Mouse (Mus musculus) kidney, embryonic 14.5 days (tissue): ENCODE results near the gene Prkd3. TPM values are rescaled to one million over a fixed set of nuclear protein-coding genes. Genes with fewer than 3 reads are reported as not detected.

Source experiments
- ATAC-seq: fragments of 200-750 bp; cut with Nextera tagmentation; 2 replicates; pipeline ENCODE4 v1.8.0; 2017; ENCODE audit warnings: moderate number of reproducible peaks, mild to moderate bottlenecking, moderate TSS enrichment, moderate library complexity; ENCODE audit not compliant: low FRiP score, low TSS enrichment
- H3K27ac ChIP-seq: fragments of 300-500 bp; sonication (generic); 2 replicates; pipeline ENCODE4 v1.5.1; 2014; ENCODE audit warnings: low read depth, mild to moderate bottlenecking, low read length, moderate library complexity, mixed read lengths
- H3K27me3 ChIP-seq: fragments of 300-500 bp; sonication (generic); 2 replicates; pipeline ENCODE4 v1.6.1; 2014; ENCODE audit warnings: mild to moderate bottlenecking, low read length; ENCODE audit not compliant: control insufficient read depth, insufficient read depth
- H3K36me3 ChIP-seq: fragments of 300-500 bp; sonication (generic); 2 replicates; pipeline ENCODE4 v1.6.1; 2014; ENCODE audit warnings: low read length, mixed read lengths; ENCODE audit not compliant: control insufficient read depth, insufficient read depth
- H3K4me1 ChIP-seq: fragments of 300-500 bp; sonication (generic); 2 replicates; pipeline ENCODE4 v1.6.1; 2014; ENCODE audit warnings: low read length, mixed read lengths; ENCODE audit not compliant: control insufficient read depth, insufficient read depth
- H3K4me2 ChIP-seq: fragments of 300-500 bp; sonication (generic); replicated peaks from 2 replicates; pipeline ENCODE4 v1.6.1; 2014; ENCODE audit warnings: low read depth, mild to moderate bottlenecking, low read length
- H3K4me3 ChIP-seq: fragments of 300-500 bp; sonication (generic); 2 replicates; pipeline ENCODE4 v1.5.1; 2014; ENCODE audit warnings: mild to moderate bottlenecking, low read length
- H3K9ac ChIP-seq: fragments of 300-500 bp; sonication (generic); 2 replicates; pipeline ENCODE4 v1.6.1; 2014; ENCODE audit warnings: low read depth, mild to moderate bottlenecking, low read length, moderate library complexity
- H3K9me3 ChIP-seq: fragments of 300-500 bp; sonication (generic); 2 replicates; pipeline ENCODE4 v1.6.1; 2016; ENCODE audit warnings: low read length; ENCODE audit not compliant: control insufficient read depth
- WGBS: fragments of 180-500 bp; shearing (Covaris S2); extraction: QIAGEN DNeasy Blood & Tissue Kit; methylation state at CpG from one replicate; pipeline ENCODE4 v1.1.7; 2014; 5-methylcytosine and 5-hydroxymethylcytosine counted together
- polyA plus RNA-seq: library from polyadenylated mRNA; unstranded; fragments of >200 nt; fragmentation: Nextera tagmentation; extraction: Ambion mirVana; gene quantifications from 2 replicates; pipeline ENCODE4 v1.2.1, GENCODE M21; 2014

The Prkd3 gene
- polyA plus RNA-seq, 1 experiment from 2014 or later = 45.0 TPM

DNA sequence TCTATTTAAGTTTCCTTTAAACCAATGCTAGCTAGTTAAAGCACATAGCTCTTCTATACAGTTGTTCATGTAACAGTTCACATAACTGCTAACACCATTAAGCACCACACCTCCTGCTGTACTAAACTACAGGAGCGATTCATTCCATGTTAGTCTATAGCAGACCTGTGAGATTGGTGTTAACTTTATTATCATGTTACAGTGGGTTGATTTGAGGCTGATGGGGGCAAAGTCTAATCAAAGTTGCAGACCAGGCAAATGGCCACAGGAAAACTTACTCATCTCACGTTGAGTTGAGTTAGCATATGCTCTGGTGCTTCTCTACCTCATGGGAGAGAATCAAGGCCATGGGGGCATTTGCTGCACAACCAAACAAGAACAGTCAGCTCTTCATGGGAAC is 111.2 kb downstream of the Prkd3 start:
- Histone ChIP-seq H3K27ac (no peak overlapping the region), H3K9ac (no peak overlapping the region), H3K4me1 (no peaks in the 10 kb centered on the region), H3K4me2 (no peak overlapping the region), H3K27me3 (no peaks in the 10 kb centered on the region), H3K36me3 (no peaks in the 10 kb centered on the region), H3K9me3 (no peaks in the 10 kb centered on the region), H3K4me3 (no peak overlapping the region)
- no peak for ATAC-seq
- WGBS = 70% methylated on average over 2 of the region's 2 CpGs

DNA sequence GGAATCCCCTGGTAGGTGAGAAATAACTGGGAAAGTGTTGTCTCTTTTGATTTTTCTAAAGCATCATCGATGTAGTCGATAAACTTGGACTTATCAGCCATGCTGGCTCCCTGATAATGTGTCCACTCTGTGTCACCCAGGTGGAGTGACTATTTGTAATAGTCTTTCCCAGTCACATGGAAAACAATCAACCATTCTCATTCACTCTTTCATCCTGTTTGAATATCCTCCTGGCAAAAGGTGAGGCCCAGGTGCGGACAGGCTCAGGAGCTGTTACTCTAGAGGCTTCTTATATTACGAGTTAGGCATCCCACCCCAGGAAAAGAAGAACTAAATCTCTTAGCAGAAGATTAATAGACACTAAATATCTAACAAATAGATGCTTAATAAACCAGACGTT is 113.7 kb downstream of the Prkd3 start, which contains the start of gene Sult6b1:
Gene Sult6b1 (minus strand): TSS at position 101 of the 400 bp plus-strand sequence.
- H3K36me3 ChIP-seq = no peaks in the 10 kb centered on the region
- H3K9me3 ChIP-seq = no peaks in the 10 kb centered on the region
- no peak for ATAC-seq
- H3K4me3 ChIP-seq = no peak within 1 kb of the TSS
- no peak within 1 kb of the TSS for H3K27ac ChIP-seq
- H3K4me1 ChIP-seq = no peaks in the 10 kb centered on the region
- no peaks in the 10 kb centered on the region for H3K27me3 ChIP-seq
- 78% methylated on average over 5 of the region's 5 CpGs for WGBS
- H3K9ac ChIP-seq = no peak within 1 kb of the TSS
- H3K4me2 ChIP-seq = no peak within 1 kb of the TSS

DNA sequence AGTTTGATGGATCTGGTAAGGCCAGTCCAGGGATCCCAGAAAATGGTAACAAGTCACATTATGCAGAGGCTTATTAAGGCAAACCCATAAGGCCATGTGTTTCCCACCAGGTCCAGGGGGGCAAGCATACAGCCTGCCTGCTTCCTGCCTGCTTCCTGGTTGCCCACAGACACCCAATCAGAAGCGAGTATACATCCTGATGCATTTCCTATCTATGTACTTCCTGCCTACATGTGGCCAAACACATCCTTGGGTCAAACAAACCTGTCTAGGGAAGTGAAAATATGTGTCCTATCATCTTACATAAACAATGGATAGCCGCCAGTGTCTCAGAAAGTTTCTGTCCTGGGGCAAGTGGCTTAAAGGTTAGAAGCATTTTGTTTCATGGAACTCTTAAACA is 117.5 kb downstream of the Prkd3 start:
- no peak overlapping the region for H3K9ac ChIP-seq
- H3K27me3 ChIP-seq = no peaks in the 10 kb centered on the region
- H3K36me3 ChIP-seq = no peaks in the 10 kb centered on the region
- WGBS = 65% methylated on average over 2 of the region's 2 CpGs
- no peak overlapping the region for H3K27ac ChIP-seq
- no peak overlapping the region for H3K4me3 ChIP-seq
- H3K4me1 ChIP-seq = no peaks in the 10 kb centered on the region
- ATAC-seq = no peak
- no peaks in the 10 kb centered on the region for H3K9me3 ChIP-seq
- no peak overlapping the region for H3K4me2 ChIP-seq

Other genes with a start within 250 kb of the Prkd3 start
- gene Heatr5b, start 185.5 kb downstream of the Prkd3 start, polyA plus RNA-seq = 7.1 and 9.3 TPM in 2 replicates
- gene Gpatch11, start 185.2 kb downstream of the Prkd3 start, polyA plus RNA-seq = 33.7 and 43.4 TPM in 2 replicates
- 12.0 and 14.6 TPM in 2 replicates for gene Eif2ak2, start 138.2 kb downstream of the Prkd3 start, polyA plus RNA-seq
- 0.19 and 0.20 TPM in 2 replicates for gene Sult6b1, start 113.8 kb downstream of the Prkd3 start, polyA plus RNA-seq
- 108 and 133 TPM in 2 replicates for gene Cebpzos, start 104.3 kb downstream of the Prkd3 start, polyA plus RNA-seq
- gene Cebpz, start 83.8 kb downstream of the Prkd3 start, polyA plus RNA-seq = 58.7 and 64.8 TPM in 2 replicates
- 45.4 and 63.2 TPM in 2 replicates for gene Ndufaf7, start 83.7 kb downstream of the Prkd3 start, polyA plus RNA-seq
- 2.1 and 3.1 TPM in 2 replicates for gene Qpct, start 31.1 kb upstream of the Prkd3 start, polyA plus RNA-seq